Mouse (Mus musculus): ENCODE results near the gene Slc25a13.

- TF ChIP-seq EP300 (IDR thresholded peaks at IDR 0.05; ENCODE audit: low read depth in 1 of 2, low read length in 2 of 2) = no peak
- no peak for TF ChIP-seq POLR2AphosphoS2 (IDR thresholded peaks at IDR 0.05; ENCODE audit: low read length)
- TF ChIP-seq UBTF (IDR thresholded peaks at IDR 0.05; ENCODE audit: borderline replicate concordance, insufficient read depth, low read depth, low read length) = no peak
- no peak for TF ChIP-seq TAL1 (IDR thresholded peaks at IDR 0.05; ENCODE audit: low read length)
- TF ChIP-seq USF2 (IDR thresholded peaks at IDR 0.05; ENCODE audit: borderline replicate concordance in 1 of 2, insufficient read depth in 1 of 2, low read depth in 1 of 2, low read length in 2 of 2) = no peak
- TF ChIP-seq CTCF (IDR thresholded peaks at IDR 0.05 in 2 of 3, conservative IDR thresholded peaks at IDR 0.05 in 1 of 3; ENCODE audit: control insufficient read depth in 1 of 3, insufficient read depth in 1 of 3, low read depth in 2 of 3, low read length in 3 of 3, poor library complexity in 1 of 3, severe bottlenecking in 1 of 3) = no peak
- no peak for TF ChIP-seq SIN3A (IDR thresholded peaks at IDR 0.05; ENCODE audit: low read length)
- no peak for TF ChIP-seq GATA1 (IDR thresholded peaks at IDR 0.05; ENCODE audit: low read depth, low read length)
- no peak for TF ChIP-seq MYC (IDR thresholded peaks at IDR 0.05; ENCODE audit: low read depth, low read length)
- no peak for TF ChIP-seq RCOR1 (IDR thresholded peaks at IDR 0.05; ENCODE audit: low read depth, low read length)
- TF ChIP-seq POLR2A (IDR thresholded peaks at IDR 0.05; ENCODE audit: control insufficient read depth in 1 of 2, insufficient read depth in 1 of 2, low read depth in 1 of 2, low read length in 2 of 2, poor library complexity in 1 of 2) = no peak
These were observed 164.3 kb downstream of the Slc25a13 start for GRCm38 (mm10) chr6:6052696-6053095.
